Mouse (Mus musculus) heart, adult 2 months (tissue): ENCODE results near the gene Kif1a. TPM values are rescaled to one million over a fixed set of nuclear protein-coding genes. Genes with fewer than 3 reads are reported as not detected.

Source experiments
- DNase-seq, 2 experiments: peaks; one replicate each; pipeline ENCODE4 v3.0.0; 2021
- H3K27ac ChIP-seq: fragments of 200-600 bp; 2 replicates; pipeline ENCODE4 v1.8.1; 2022
- H3K27me3 ChIP-seq: fragments of 200-500 bp; 2 replicates; pipeline ENCODE4 v1.6.1; 2012; ENCODE audit warnings: mild to moderate bottlenecking, low read length, inconsistent platforms, mixed read lengths; ENCODE audit not compliant: control insufficient read depth, insufficient read depth
- H3K36me3 ChIP-seq: fragments of 200-500 bp; 2 replicates; pipeline ENCODE4 v1.6.1; 2012; ENCODE audit warnings: low read length, inconsistent platforms; ENCODE audit not compliant: control insufficient read depth, insufficient read depth
- H3K4me1 ChIP-seq: fragments of 200-500 bp; 2 replicates; pipeline ENCODE4 v1.6.1; 2011; ENCODE audit warnings: low read length; ENCODE audit not compliant: control insufficient read depth, insufficient read depth
- H3K4me3 ChIP-seq: fragments of 200-600 bp; 2 replicates; pipeline ENCODE4 v1.8.1; 2022
- H3K79me2 ChIP-seq: fragments of 200-500 bp; replicated peaks from 2 replicates; pipeline ENCODE4 v1.6.1; 2012; ENCODE audit warnings: mild to moderate bottlenecking, inconsistent platforms, low read length, moderate library complexity, mixed read lengths; ENCODE audit not compliant: control insufficient read depth, insufficient read depth
- H3K9ac ChIP-seq: fragments of 200-500 bp; 2 replicates; pipeline ENCODE4 v1.6.1; 2012; ENCODE audit warnings: low read depth, mild to moderate bottlenecking, control low read depth, inconsistent platforms, low read length, mixed read lengths
- CTCF ChIP-seq: fragments of 200-600 bp; IDR thresholded peaks from 2 replicates; pipeline ENCODE4 v1.8.1; 2022; ENCODE audit warnings: antibody characterized with exemption, mild to moderate bottlenecking, moderate library complexity
- EP300 ChIP-seq: fragments of 200-500 bp; IDR thresholded peaks from 2 replicates; pipeline ENCODE4 v1.6.1; 2011; ENCODE audit warnings: low read depth, low read length, control low read depth; ENCODE audit not compliant: insufficient read depth
- POLR2A ChIP-seq: fragments of 200-500 bp; IDR thresholded peaks from 2 replicates; pipeline ENCODE4 v1.6.1; 2011; ENCODE audit warnings: mild to moderate bottlenecking, low read depth, low read length, control low read depth; ENCODE audit not compliant: insufficient read depth
- WGBS: fragments of 180-500 bp; shearing (Covaris S2); methylation state at CpG from one replicate; pipeline ENCODE4 v1.1.7; 2018; 5-methylcytosine and 5-hydroxymethylcytosine counted together
- intact Hi-C: fragments of 180-260 bp; cut with DNase I; formaldehyde crosslinking; loops from one replicate; pipeline ENCODE4 v1.15.1; 2025
- polyA plus RNA-seq: library from polyadenylated mRNA; depleted of rRNA; stranded (reverse); fragments of >200 nt; gene quantifications from 2 replicates; pipeline ENCODE4 v1.2.3, GENCODE M21; 2012
- total RNA-seq, 2 experiments: library from RNA; stranded (reverse); gene quantifications; 2 replicates each; pipeline ENCODE4 v1.2.3; 2021

Gene Kif1a
- total and polyA plus RNA-seq, 3 experiments, result 1.2 to 2.0 (median 1.4) TPM

GRCm38 (mm10) chr1:93135036-93135526 lies 33.3 kb upstream of the Kif1a start, which contains the start of gene Agxt:
Agxt (plus strand) TSS chr1:93135240.
- intact Hi-C loops, result no loop called here
- Histone ChIP-seq H3K27me3 (no peaks in the 10 kb centered on the region), H3K79me2 (no peaks in the 10 kb centered on the region), H3K4me3 (no peak within 1 kb of the TSS), H3K27ac (no peak within 1 kb of the TSS), H3K4me1 (no peaks in the 10 kb centered on the region), H3K36me3 (no peaks in the 10 kb centered on the region), H3K9ac (no peak within 1 kb of the TSS)
- TF ChIP-seq POLR2A (no peak), CTCF (no peak), EP300 (no peak)
- DNase-seq, result no peak
- WGBS, result 87% methylated on average over 12 of the region's 12 CpGs

GRCm38 (mm10) chr1:93132676-93133075 lies 30.9 kb upstream of the Kif1a start:
- DNase-seq, result no peak
- H3K9ac ChIP-seq, result no peak overlapping the region
- H3K27ac ChIP-seq, result no peak overlapping the region
- H3K4me3 ChIP-seq, result no peak overlapping the region
- TF ChIP-seq CTCF, result no peak
- no peak for TF ChIP-seq EP300
- no peak for TF ChIP-seq POLR2A
- no peaks in the 10 kb centered on the region for H3K4me1 ChIP-seq
- intact Hi-C loops, result no loop called here
- no peaks in the 10 kb centered on the region for H3K27me3 ChIP-seq
- H3K79me2 ChIP-seq, result no peaks in the 10 kb centered on the region
- no peaks in the 10 kb centered on the region for H3K36me3 ChIP-seq
- 51% methylated on average over 8 of the region's 8 CpGs for WGBS

- intact Hi-C loops, result no loop called here
- Histone ChIP-seq H3K9ac (no peak overlapping the region), H3K27me3 (no peaks in the 10 kb centered on the region), H3K36me3 (no peaks in the 10 kb centered on the region), H3K4me3 (no peak overlapping the region), H3K27ac (no peak overlapping the region), H3K79me2 (no peaks in the 10 kb centered on the region), H3K4me1 (no peaks in the 10 kb centered on the region)
- WGBS, result 80% methylated on average over 10 of the region's 10 CpGs
- DNase-seq, result no peak
- TF ChIP-seq CTCF (no peak), POLR2A (no peak), EP300 (no peak)
Observed at GRCm38 (mm10) chr1:93130242-93130983, 28.7 kb upstream of the Kif1a start.

- H3K79me2 ChIP-seq, result no peaks in the 10 kb centered on the region
- peak in 1 of 2 experiments; percentile 40 for DNase-seq
- TF ChIP-seq CTCF, result peak; percentile 76
- TF ChIP-seq EP300, result 0 out of 2 replicates have a peak, but pooled peaks have one; percentile 18
- no peak for TF ChIP-seq POLR2A
- intact Hi-C loops, result loop anchor here (2.0 to 5.0 kb wide), 2 partner anchors 172 to 378 kb away; no protein-coding TSS in a partner anchor
- no peaks in the 10 kb centered on the region for H3K36me3 ChIP-seq
- 35% methylated on average over 6 of the region's 6 CpGs for WGBS
- peaks cover 1% of the 10 kb centered on the region; the same call in 1 of the 2 replicates for H3K4me1 ChIP-seq
- H3K27me3 ChIP-seq, result no peaks in the 10 kb centered on the region
- H3K9ac ChIP-seq, result no peak overlapping the region
- no peak overlapping the region for H3K4me3 ChIP-seq
- no peak overlapping the region for H3K27ac ChIP-seq
Observed at GRCm38 (mm10) chr1:93128710-93129349, 27.1 kb upstream of the Kif1a start.

GRCm38 (mm10) chr1:93128209-93128608 lies 26.5 kb upstream of the Kif1a start:
- H3K4me3 ChIP-seq, result no peak overlapping the region
- H3K9ac ChIP-seq, result no peak overlapping the region
- no peaks in the 10 kb centered on the region for H3K27me3 ChIP-seq
- H3K27ac ChIP-seq, result no peak overlapping the region
- no peaks in the 10 kb centered on the region for H3K79me2 ChIP-seq
- TF ChIP-seq EP300, result no peak
- TF ChIP-seq POLR2A, result no peak
- no peak for TF ChIP-seq CTCF
- H3K4me1 ChIP-seq, result peaks cover 1% of the 10 kb centered on the region; the same call in 1 of the 2 replicates
- no peaks in the 10 kb centered on the region for H3K36me3 ChIP-seq
- no peak for DNase-seq
- WGBS, result 73% methylated on average over 8 of the region's 8 CpGs
- intact Hi-C loops, result loop anchor here (2.0 to 5.0 kb wide), 2 partner anchors 171 to 379 kb away; no protein-coding TSS in a partner anchor
